11 mouse cellular contexts compared by ENCODE assay signal in genomic region chr8:123181391-123181790, GRCm38 (mm10). TPM values are rescaled to one million over a fixed set of nuclear protein-coding genes. Genes with fewer than 3 reads are reported as not detected.
DNase-seq lines count a peak whose midpoint lies in the region; ATAC-seq and TF ChIP-seq lines count a peak whose summit lies in the region.
"Had no signal": no experiment of that assay in that cellular context is flagged by ENCODE, and none has a peak within 500 bp of the region (broad histone marks: within the 10 kb centered on the region; RNA-seq: fewer than 3 reads in every experiment).

No protein-coding gene starts in this region.

- H3K27me3 ChIP-seq in kidney, adult 2 months (replicated peaks; ENCODE audit: control insufficient read depth, insufficient read depth, low read length) = no peaks in the 10 kb centered on the region
- no peaks in the 10 kb centered on the region for H3K27me3 ChIP-seq in kidney, embryonic 15.5 days
- H3K27me3 ChIP-seq in heart, embryonic 14.5 days (ENCODE audit: control insufficient read depth, insufficient read depth, low read length) = no peaks in the 10 kb centered on the region
- H3K27me3 ChIP-seq: limb, embryonic 12.5 days; neural tube, embryonic 13.5 days; stomach, embryonic 15.5 days had no signal

- peak; percentile 91 for DNase-seq in kidney, adult 2 months
- peak; percentile 78 for DNase-seq in adrenal gland, postnatal 14 days
- DNase-seq in lung, postnatal 36 days = peak; percentile 52
- DNase-seq in frontal cortex, postnatal 36 days (ENCODE audit: low spot score in 2 of 2) = no peak
- no peak for DNase-seq in thymus, postnatal 0 days (ENCODE audit: low spot score)
- DNase-seq in cerebellum, postnatal 14 days = no peak

- H3K4me3 ChIP-seq in kidney, adult 2 months (ENCODE audit: insufficient read depth, low read depth, low read length) = no peak overlapping the region
- no peak overlapping the region for H3K4me3 ChIP-seq in kidney, embryonic 15.5 days (replicated peaks)
- no peak overlapping the region for H3K4me3 ChIP-seq in heart, embryonic 14.5 days (ENCODE audit: control insufficient read depth in 1 of 2, insufficient read depth in 1 of 2, low read depth in 1 of 2, low read length in 2 of 2)
- H3K4me3 ChIP-seq: limb, embryonic 12.5 days; neural tube, embryonic 13.5 days; stomach, embryonic 15.5 days had no signal

- ATAC-seq in kidney, embryonic 15.5 days (replicated peaks; ENCODE audit: low FRiP score) = no peak
- 0 out of 2 replicates have a peak, but pooled peaks have one; percentile 17 for ATAC-seq in heart, embryonic 14.5 days (ENCODE audit: insufficient number of reproducible peaks, insufficient read depth, low FRiP score, low read depth)

- 56% methylated on average over 3 of the region's 3 CpGs for WGBS in kidney, adult 2 months
- WGBS in kidney, embryonic 15.5 days = 64% methylated on average over 3 of the region's 3 CpGs
- WGBS in heart, embryonic 14.5 days = 74% methylated on average over 3 of the region's 3 CpGs

- no peaks in the 10 kb centered on the region for H3K36me3 ChIP-seq in kidney, adult 2 months (ENCODE audit: control insufficient read depth, insufficient read depth, low read length)
- H3K36me3 ChIP-seq in kidney, embryonic 15.5 days = no peaks in the 10 kb centered on the region
- H3K36me3 ChIP-seq in heart, embryonic 14.5 days (ENCODE audit: control insufficient read depth, insufficient read depth, low read length) = no peaks in the 10 kb centered on the region
- H3K36me3 ChIP-seq: limb, embryonic 12.5 days; neural tube, embryonic 13.5 days; stomach, embryonic 15.5 days had no signal

- H3K9ac ChIP-seq in kidney, embryonic 15.5 days = no peak overlapping the region
- no peak overlapping the region for H3K9ac ChIP-seq in heart, embryonic 14.5 days (ENCODE audit: low read length)
- H3K9ac ChIP-seq: limb, embryonic 12.5 days; neural tube, embryonic 13.5 days; stomach, embryonic 15.5 days had no signal

- H3K4me2 ChIP-seq in kidney, embryonic 15.5 days = no peak overlapping the region
- no peak overlapping the region for H3K4me2 ChIP-seq in heart, embryonic 14.5 days (ENCODE audit: low read length)
- H3K4me2 ChIP-seq: limb, embryonic 12.5 days; neural tube, embryonic 13.5 days; stomach, embryonic 15.5 days had no signal

- H3K27ac ChIP-seq in kidney, adult 2 months (ENCODE audit: insufficient read depth, low read depth, low read length) = 0 out of 2 replicates have a peak overlapping the region, but pooled peaks have one; percentile 5
- no peak overlapping the region for H3K27ac ChIP-seq in kidney, embryonic 15.5 days
- no peak overlapping the region for H3K27ac ChIP-seq in heart, embryonic 14.5 days (replicated peaks in 1 of 2; ENCODE audit: control insufficient read depth in 1 of 2, insufficient read depth in 1 of 2, low read depth in 2 of 2, low read length in 2 of 2)
- H3K27ac ChIP-seq: limb, embryonic 12.5 days; neural tube, embryonic 13.5 days; stomach, embryonic 15.5 days had no signal

- peaks cover 2% of the 10 kb centered on the region; the same call in 1 of the 2 replicates for H3K4me1 ChIP-seq in kidney, adult 2 months (ENCODE audit: control insufficient read depth, insufficient read depth, low read length)
- H3K4me1 ChIP-seq in kidney, embryonic 15.5 days = peaks cover 16% of the 10 kb centered on the region
- H3K4me1 ChIP-seq in heart, embryonic 14.5 days (ENCODE audit: control insufficient read depth in 2 of 2, insufficient read depth in 2 of 2, low read length in 2 of 2) = peaks cover 0 to 8% of the 10 kb centered on the region in 2 experiments; a peak in 3 of 4 replicates
- H3K4me1 ChIP-seq: neural tube, embryonic 13.5 days had no signal

- peaks cover 9% of the 10 kb centered on the region; the same call in 1 of the 2 replicates for H3K9me3 ChIP-seq in kidney, embryonic 15.5 days (replicated peaks)
- peaks cover 3% of the 10 kb centered on the region; the same call in 1 of the 2 replicates for H3K9me3 ChIP-seq in heart, embryonic 14.5 days (ENCODE audit: control insufficient read depth, low read length)
- H3K9me3 ChIP-seq: stomach, embryonic 15.5 days had no signal

- no peak for TF ChIP-seq POLR2A in kidney, adult 2 months (IDR thresholded peaks at IDR 0.05; ENCODE audit: low read depth, low read length)

- no peak for TF ChIP-seq CTCF in kidney, adult 2 months (conservative IDR thresholded peaks at IDR 0.05; ENCODE audit: insufficient read depth, insufficient read length, low read depth, low read length)

RNA-seq across cellular contexts. Expression of gene Dpep1, which starts 4.7 kb away (rescaled TPM):
- 360 and 388 TPM in 2 replicates for polyA plus RNA-seq in kidney, adult 2 months (2012; rRNA removed)
- polyA plus RNA-seq in kidney, embryonic 15.5 days (2015; fragmentation: Nextera tagmentation; extraction: Ambion mirVana) = 4.4 and 5.5 TPM in 2 replicates
- total RNA-seq in adrenal gland, postnatal 14 days (2021) = 33.6 and 54.6 TPM in 2 replicates
- polyA plus RNA-seq in heart, embryonic 14.5 days (2014; fragmentation: Nextera tagmentation; extraction: Ambion mirVana) = 4.0 and 4.2 TPM in 2 replicates
- polyA plus RNA-seq in thymus, postnatal 0 days (2015; fragmentation: Nextera tagmentation; extraction: Ambion mirVana) = 2.7 and 3.7 TPM in 2 replicates

RNA-seq across cellular contexts. Expression of gene Sult5a1, which starts 23.3 kb away (rescaled TPM):
- polyA plus RNA-seq in kidney, adult 2 months (2012; rRNA removed) = 10.8 and 11.2 TPM in 2 replicates
- polyA plus RNA-seq in kidney, embryonic 15.5 days (2015; fragmentation: Nextera tagmentation; extraction: Ambion mirVana) = 9.5 and 12.7 TPM in 2 replicates
- total RNA-seq in adrenal gland, postnatal 14 days (2021) = 8.8 and 10.1 TPM in 2 replicates
- polyA plus RNA-seq in heart, embryonic 14.5 days (2014; fragmentation: Nextera tagmentation; extraction: Ambion mirVana) = 4.3 and 6.0 TPM in 2 replicates
- polyA plus RNA-seq in thymus, postnatal 0 days (2015; fragmentation: Nextera tagmentation; extraction: Ambion mirVana) = 3.7 and 3.8 TPM in 2 replicates

RNA-seq across cellular contexts. Expression of gene Chmp1a, which starts 31.2 kb away (rescaled TPM):
- polyA plus RNA-seq in kidney, adult 2 months (2012; rRNA removed) = 99.6 and 112 TPM in 2 replicates
- 118 and 126 TPM in 2 replicates for polyA plus RNA-seq in kidney, embryonic 15.5 days (2015; fragmentation: Nextera tagmentation; extraction: Ambion mirVana)
- 75.4 and 100 TPM in 2 replicates for total RNA-seq in adrenal gland, postnatal 14 days (2021)
- 71.2 and 77.7 TPM in 2 replicates for polyA plus RNA-seq in heart, embryonic 14.5 days (2014; fragmentation: Nextera tagmentation; extraction: Ambion mirVana)
- 144 and 151 TPM in 2 replicates for polyA plus RNA-seq in thymus, postnatal 0 days (2015; fragmentation: Nextera tagmentation; extraction: Ambion mirVana)

RNA-seq across cellular contexts. Expression of gene Spata33, which starts 31.2 kb away (rescaled TPM):
- polyA plus RNA-seq in kidney, adult 2 months (2012; rRNA removed) = 3.5 and 4.6 TPM in 2 replicates
- polyA plus RNA-seq in kidney, embryonic 15.5 days (2015; fragmentation: Nextera tagmentation; extraction: Ambion mirVana) = 4.2 and 5.5 TPM in 2 replicates
- 2.6 and 4.9 TPM in 2 replicates for total RNA-seq in adrenal gland, postnatal 14 days (2021)
- polyA plus RNA-seq in heart, embryonic 14.5 days (2014; fragmentation: Nextera tagmentation; extraction: Ambion mirVana) = 3.7 TPM in 2 replicates
- 1.0 and 2.2 TPM in 2 replicates for polyA plus RNA-seq in thymus, postnatal 0 days (2015; fragmentation: Nextera tagmentation; extraction: Ambion mirVana)

RNA-seq across cellular contexts. Expression of gene Cdk10, which starts 43.3 kb away (rescaled TPM):
- polyA plus RNA-seq in kidney, adult 2 months (2012; rRNA removed) = 53.3 and 53.7 TPM in 2 replicates
- 33.7 and 34.7 TPM in 2 replicates for polyA plus RNA-seq in kidney, embryonic 15.5 days (2015; fragmentation: Nextera tagmentation; extraction: Ambion mirVana)
- total RNA-seq in adrenal gland, postnatal 14 days (2021) = 53.1 and 57.7 TPM in 2 replicates
- 17.1 and 20.7 TPM in 2 replicates for polyA plus RNA-seq in heart, embryonic 14.5 days (2014; fragmentation: Nextera tagmentation; extraction: Ambion mirVana)
- 18.3 and 18.6 TPM in 2 replicates for polyA plus RNA-seq in thymus, postnatal 0 days (2015; fragmentation: Nextera tagmentation; extraction: Ambion mirVana)

Comparison
In these comparisons a context has a peak if more than half of its experiments do, and no peak if none do; other contexts are left out.
1. RNA of gene Dpep1, which starts 4.7 kb away (polyA plus RNA-seq): 360 to 388 TPM in kidney, adult 2 months; 4.4 to 5.5 TPM in kidney, embryonic 15.5 days, 4.0 to 4.2 TPM in heart, embryonic 14.5 days and 2.7 to 3.7 TPM in thymus, postnatal 0 days; every median in the first group is over 10 times any median in the second.
2. DNase-seq: peak in kidney, adult 2 months (single experiment), adrenal gland, postnatal 14 days (single experiment) and lung, postnatal 36 days (single experiment); none in frontal cortex, postnatal 36 days (0 of 2), thymus, postnatal 0 days (single experiment) and cerebellum, postnatal 14 days (0 of 2).